Mouse (Mus musculus) lung, adult 2 months (tissue): ENCODE data around the gene Atoh7.

ENCODE experiments used
- CTCF ChIP-seq: fragments of 200-500 bp; IDR thresholded peaks from 2 replicates; pipeline ENCODE4 v1.5.1; 2011; ENCODE audit warnings: mild to moderate bottlenecking, low read length, control low read depth; ENCODE audit not compliant: insufficient read depth
- POLR2A ChIP-seq: fragments of 200-500 bp; IDR thresholded peaks from 2 replicates; pipeline ENCODE4 v1.6.1; 2011; ENCODE audit warnings: low read depth, mild to moderate bottlenecking, control low read depth, low read length, borderline replicate concordance; ENCODE audit errors: extremely low read depth

DNA sequence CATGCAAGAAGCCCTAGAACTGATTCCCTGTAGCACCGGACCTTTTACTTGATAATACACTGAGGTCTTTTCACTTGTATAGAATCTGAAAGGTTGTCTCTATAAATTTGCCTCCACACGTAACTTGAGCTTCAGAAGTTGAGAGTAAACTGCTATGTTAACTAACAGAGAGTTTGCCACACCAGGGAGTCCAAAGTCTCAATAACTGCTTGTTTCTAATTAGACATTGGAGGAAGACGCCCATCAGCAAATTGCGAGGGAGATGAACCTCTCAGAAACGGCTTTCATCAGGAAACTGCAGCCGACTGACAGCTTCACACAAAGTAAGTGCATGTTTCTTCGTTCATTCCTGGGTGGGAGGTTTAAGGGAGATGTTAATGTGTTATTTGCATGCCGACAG, 33.9 kb upstream of the Atoh7 start:
- TF ChIP-seq POLR2A (no peak), CTCF (no peak)
